22 mouse cellular contexts compared by ENCODE assay signal in genomic region chr2:49774180-49774579, GRCm38 (mm10). TPM values are rescaled to one million over a fixed set of nuclear protein-coding genes. Genes with fewer than 3 reads are reported as not detected.
A peak's percentile ranks its signal among the peaks of the same experiment; 100 is the strongest.
DNase-seq lines count a peak whose midpoint lies in the region; ATAC-seq and TF ChIP-seq lines count a peak whose summit lies in the region.
"Had no signal": no experiment of that assay in that cellular context is flagged by ENCODE, and none has a peak within 500 bp of the region (broad histone marks: within the 10 kb centered on the region; RNA-seq: fewer than 3 reads in every experiment).

No protein-coding gene starts in this region.

- peak overlapping the region; percentile 39 for H3K9ac ChIP-seq in liver, embryonic 14.5 days (replicated peaks)
- H3K9ac ChIP-seq: embryonic facial prominence, embryonic 12.5 days; forebrain, embryonic 12.5 days; forebrain, postnatal 0 days; heart, embryonic 15.5 days; hindbrain, embryonic 14.5 days had no signal

- ATAC-seq in liver, embryonic 14.5 days (ENCODE audit: insufficient read depth) = peak; percentile 14; the same call in 1 of the 2 replicates
- peak; percentile 2 for ATAC-seq in megakaryocyte progenitor cell, adult 5-6 weeks (replicated peaks; ENCODE audit: poor library complexity)
- ATAC-seq: forebrain, postnatal 0 days had no signal

- peak overlapping the region; percentile 37; the same call in 1 of the 2 replicates for H3K4me2 ChIP-seq in liver, embryonic 14.5 days (ENCODE audit: low read depth)
- H3K4me2 ChIP-seq: embryonic facial prominence, embryonic 12.5 days; forebrain, embryonic 12.5 days; heart, embryonic 11.5 days; heart, embryonic 15.5 days; hindbrain, embryonic 14.5 days had no signal

- peaks cover 28 to 38% of the 10 kb centered on the region in 2 experiments for H3K4me1 ChIP-seq in liver, embryonic 14.5 days (replicated peaks; ENCODE audit: control insufficient read depth in 2 of 2, insufficient read depth in 2 of 2, low read length in 1 of 2)
- H3K4me1 ChIP-seq: embryonic facial prominence, embryonic 12.5 days had no signal

- H3K9me3 ChIP-seq in liver, embryonic 14.5 days (ENCODE audit: control insufficient read depth, low read length) = no peaks in the 10 kb centered on the region
- H3K9me3 ChIP-seq: embryonic facial prominence, embryonic 12.5 days; forebrain, embryonic 12.5 days; heart, embryonic 15.5 days had no signal

- no peaks in the 10 kb centered on the region for H3K36me3 ChIP-seq in liver, embryonic 14.5 days (replicated peaks; ENCODE audit: control insufficient read depth, insufficient read depth, low read depth)
- H3K36me3 ChIP-seq: embryonic facial prominence, embryonic 12.5 days; heart, embryonic 15.5 days had no signal

- H3K27me3 ChIP-seq in liver, embryonic 14.5 days (ENCODE audit: control insufficient read depth, insufficient read depth, low read length) = no peaks in the 10 kb centered on the region
- H3K27me3 ChIP-seq: embryonic facial prominence, embryonic 12.5 days; forebrain, embryonic 12.5 days; heart, embryonic 15.5 days had no signal

- TF ChIP-seq CTCF in liver, embryonic 14.5 days (IDR thresholded peaks at IDR 0.05; ENCODE audit: low read depth) = no peak

- TF ChIP-seq EP300 in liver, embryonic 14.5 days (IDR thresholded peaks at IDR 0.05; ENCODE audit: low read depth) = no peak

- H3K27ac ChIP-seq in liver, embryonic 14.5 days = peak overlapping the region; percentile 83
- H3K27ac ChIP-seq: embryonic facial prominence, embryonic 12.5 days; forebrain, embryonic 12.5 days; heart, adult 2 months; heart, embryonic 15.5 days; hindbrain, embryonic 14.5 days had no signal

- H3K4me3 ChIP-seq in liver, embryonic 14.5 days (ENCODE audit: insufficient read depth in 1 of 2, low read depth in 2 of 2, low read length in 2 of 2) = no peak overlapping the region
- H3K4me3 ChIP-seq: embryonic facial prominence, embryonic 12.5 days; forebrain, embryonic 12.5 days; heart, adult 2 months; heart, embryonic 15.5 days had no signal

- DNase-seq in adipocyte (ENCODE audit: low spot score) = peak; percentile 67
- DNase-seq in c-Kit-positive CD71-positive TER-119-positive erythroid progenitor cells, embryonic 14.5 days (ENCODE audit: low spot score) = peak; percentile 41
- DNase-seq in liver, embryonic 14.5 days (ENCODE audit: low read depth in 3 of 3, low spot score in 3 of 3) = peak in 1 of 3 experiments; percentile 41
- no peak for DNase-seq in ovary, adult 18-20 months (ENCODE audit: low spot score)
- DNase-seq in spleen, adult 12 weeks (ENCODE audit: low spot score) = no peak
- DNase-seq in adrenal gland, postnatal 36 days = no peak
- DNase-seq in retina, embryonic 14.5 days (ENCODE audit: low spot score) = no peak
- DNase-seq: adrenal gland, postnatal 14 days; cerebellum, adult 11-12 months; cerebellum, adult 9-10 months; cerebellum, postnatal 25 days; forebrain, postnatal 0 days; gastrocnemius, postnatal 14 days; heart, adult 2 months; heart, postnatal 14 days had no signal

RNA-seq across cellular contexts. Expression of gene Lypd6b, which starts 13.3 kb away (rescaled TPM):
- 0.02 and 0.04 TPM in 2 replicates for polyA plus RNA-seq in liver, embryonic 14.5 days (2012; rRNA removed)
- not detected in 2 replicates for polyA plus RNA-seq in liver, embryonic 14.5 days (2014; fragmentation: Nextera tagmentation; extraction: Ambion mirVana)
- total RNA-seq in megakaryocyte progenitor cell, adult 5-6 weeks (2015) = 0.27 TPM in 1 of 2 replicates, not detected in the other
- 0.12 TPM in 1 of 2 replicates, not detected in the other for total RNA-seq in megakaryocyte progenitor cell, adult 5-6 weeks (2017)
- total RNA-seq in adrenal gland, postnatal 36 days (2021) = under 1 TPM in 1 of 2 experiments, not detected in 1; 0.86 TPM
- total RNA-seq: gastrocnemius, adult 18-20 months; gastrocnemius, postnatal 14 days had no signal

Comparison
In these comparisons a context has a peak if more than half of its experiments do, and no peak if none do; other contexts are left out.
1. DNase-seq: peak in adipocyte (single experiment) and c-Kit-positive CD71-positive TER-119-positive erythroid progenitor cells, embryonic 14.5 days (single experiment); none in ovary, adult 18-20 months (single experiment), spleen, adult 12 weeks (single experiment), adrenal gland, postnatal 36 days (0 of 2) and retina, embryonic 14.5 days (single experiment).